Mouse (Mus musculus): ENCODE measurements around the gene Sf1.

DNA sequence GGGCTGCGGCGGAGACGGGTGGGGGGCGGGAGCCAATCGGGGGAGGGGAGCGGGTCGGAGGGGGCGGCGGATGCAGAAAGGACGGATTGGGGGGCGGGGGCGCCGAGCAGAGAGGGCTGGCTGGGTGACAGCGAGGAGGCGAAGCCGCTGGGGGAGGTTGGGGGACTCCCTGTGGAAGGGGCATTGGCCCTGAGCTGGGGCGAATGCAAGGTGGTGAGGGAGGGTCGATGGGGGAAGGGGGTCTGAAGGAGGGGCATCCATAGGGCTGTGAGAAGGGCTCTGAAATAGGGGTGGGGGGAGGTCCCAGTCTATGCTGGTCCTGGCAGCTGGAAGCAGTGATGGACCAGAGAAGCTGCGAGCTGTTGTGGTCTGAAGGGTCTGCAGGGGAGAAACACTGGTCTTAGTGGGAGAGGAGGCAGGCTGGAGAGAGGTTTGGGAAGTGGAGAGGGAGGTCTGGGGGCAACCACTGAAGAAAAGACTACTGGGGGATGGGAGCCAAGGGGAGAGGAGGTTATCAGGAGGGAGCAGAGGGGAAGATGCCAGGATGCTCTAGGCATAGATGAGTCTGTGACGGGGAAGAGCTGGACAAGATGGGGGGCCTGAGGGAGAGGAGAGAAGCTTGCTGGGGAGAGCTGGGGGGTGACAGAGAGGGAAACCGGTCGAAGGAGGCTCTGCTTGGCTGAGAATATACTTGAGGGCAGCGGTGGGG is 55.6 kb downstream of the Sf1 start:
- TF ChIP-seq CTCF (IDR thresholded peaks at IDR 0.05; ENCODE audit: borderline replicate concordance, insufficient read depth, low read length) (no peak), POLR2A (IDR thresholded peaks at IDR 0.05; ENCODE audit: low read depth, low read length) (no peak)
